Mouse (Mus musculus) urinary bladder, postnatal 36 days (tissue): ENCODE data around the gene Ssh3.

Experiments
- DNase-seq, 2 experiments: peaks; one replicate each; pipeline ENCODE4 v3.0.0; 2022; ENCODE audit warnings: low spot score in 2 of 2, mixed read lengths in 1 of 2

Gene Ssh3

DNA sequence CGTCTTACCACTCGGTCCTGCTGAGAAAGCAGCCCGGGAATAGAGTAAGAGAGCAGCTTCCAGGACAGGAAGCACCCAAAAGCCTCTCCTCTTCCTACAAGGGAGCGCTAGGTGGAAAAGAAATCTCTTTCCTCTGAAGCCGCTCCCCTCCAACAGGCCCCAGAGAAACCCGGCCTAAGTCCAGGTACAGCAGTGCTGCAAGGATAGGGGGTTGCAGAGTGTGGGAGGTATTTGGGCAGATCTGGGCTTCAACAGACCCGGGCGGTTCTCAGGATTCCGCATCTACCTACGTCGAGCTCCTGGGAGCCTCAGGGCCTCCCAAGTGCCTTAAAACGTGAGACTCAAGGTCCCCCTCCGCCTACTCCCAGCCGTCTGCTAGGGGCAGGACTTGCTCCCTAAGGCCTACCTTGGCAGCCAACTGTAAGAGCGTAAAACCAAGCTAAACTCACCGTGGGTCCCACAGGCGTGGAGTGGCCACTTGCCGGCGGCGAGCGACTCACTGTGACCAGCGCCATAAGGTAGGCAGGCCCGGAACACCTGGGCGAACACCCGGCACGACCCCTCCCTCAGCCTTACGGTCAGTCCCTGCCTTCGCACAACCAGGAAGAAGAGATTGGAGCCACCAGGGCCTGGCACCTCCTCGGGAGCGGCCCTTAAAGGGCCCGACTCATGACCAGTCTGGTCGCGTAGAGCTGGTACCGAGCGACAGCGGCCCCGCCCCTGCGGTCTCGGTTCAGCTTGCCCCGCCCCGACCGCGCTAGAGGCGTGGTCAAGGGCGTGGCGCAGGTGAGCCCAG, at the start of gene Ssh3:
Gene Ssh3 (minus strand): TSS at position 615 of the 796 bp plus-strand sequence.
- DNase-seq: peak; percentile 74 to 86

DNA sequence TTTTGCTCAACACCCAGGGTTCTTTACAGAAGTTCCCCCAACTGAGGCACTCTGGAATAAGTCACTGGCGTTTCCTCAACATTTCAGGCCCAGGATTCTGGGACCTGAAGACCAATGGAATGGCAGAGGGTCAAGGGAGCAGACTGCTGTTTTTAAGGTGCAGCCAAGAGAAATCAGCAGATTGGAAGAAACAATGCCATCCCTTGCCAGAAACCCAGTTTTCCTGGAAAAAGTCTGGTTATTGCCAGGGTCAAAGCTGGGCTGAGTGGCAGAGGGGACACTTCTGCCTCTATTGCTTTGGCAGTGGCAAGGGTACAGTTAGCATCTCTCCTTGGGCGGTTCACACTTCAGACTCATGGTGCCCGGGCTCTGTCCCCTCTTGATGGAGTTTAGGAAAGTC, 48.2 kb upstream of the Ssh3 start:
- no peak for DNase-seq

DNA sequence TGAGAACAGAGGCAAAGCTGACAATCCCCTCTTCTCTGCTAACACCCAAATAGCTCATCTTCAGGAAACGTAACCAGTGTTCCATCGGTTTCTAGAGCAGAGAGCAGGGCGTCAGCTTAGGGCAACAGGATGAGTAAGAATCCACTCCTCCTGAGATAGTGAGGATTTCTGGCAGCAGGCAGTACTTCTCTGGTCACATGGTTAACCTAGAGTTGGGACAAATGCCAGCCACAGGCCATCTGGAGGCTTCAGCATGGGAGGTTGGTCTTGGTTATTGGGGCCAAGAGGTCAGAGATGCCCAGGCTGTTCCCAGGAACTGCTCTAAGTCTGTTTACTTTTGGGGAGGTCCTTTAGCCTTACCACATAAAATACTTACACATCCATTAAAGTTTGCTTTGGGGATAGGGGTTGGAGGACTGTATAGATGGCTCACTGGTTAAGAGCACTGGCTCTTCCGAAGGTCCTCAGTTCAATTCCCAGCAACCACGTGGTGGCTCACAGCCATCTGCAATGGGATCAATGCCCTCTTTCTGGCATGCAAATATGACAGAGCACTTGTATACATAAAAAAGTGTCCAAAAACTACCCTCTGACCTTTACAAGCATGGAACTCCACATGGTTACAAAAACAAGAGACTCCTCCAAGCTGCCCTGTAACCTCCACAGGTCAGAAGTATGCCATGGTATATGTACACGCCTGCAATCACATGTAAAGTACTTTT, 46.4 kb upstream of the Ssh3 start:
- no peak for DNase-seq

DNA sequence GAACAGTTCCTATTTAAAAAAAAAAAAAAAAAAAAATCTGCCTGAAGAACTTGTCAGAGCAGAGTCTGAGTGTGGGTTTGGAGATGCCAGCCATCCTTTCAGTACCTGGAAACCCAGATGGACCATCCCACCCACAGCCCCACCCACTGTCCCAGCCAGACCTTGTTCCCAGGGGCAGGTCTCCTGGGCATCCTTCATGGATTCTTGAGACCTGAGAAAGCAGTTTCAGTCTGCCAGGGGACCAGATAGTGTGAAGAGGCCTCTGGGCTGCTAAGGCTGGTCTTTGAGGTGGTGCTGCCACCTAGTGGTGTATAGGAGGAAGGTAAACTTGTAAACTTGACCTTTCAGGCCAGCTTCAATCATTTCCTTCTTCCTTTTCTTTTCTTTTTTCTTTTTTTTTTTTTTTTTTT, 40.8 kb upstream of the Ssh3 start:
- peak in 1 of 2 experiments; percentile 60 for DNase-seq

DNA sequence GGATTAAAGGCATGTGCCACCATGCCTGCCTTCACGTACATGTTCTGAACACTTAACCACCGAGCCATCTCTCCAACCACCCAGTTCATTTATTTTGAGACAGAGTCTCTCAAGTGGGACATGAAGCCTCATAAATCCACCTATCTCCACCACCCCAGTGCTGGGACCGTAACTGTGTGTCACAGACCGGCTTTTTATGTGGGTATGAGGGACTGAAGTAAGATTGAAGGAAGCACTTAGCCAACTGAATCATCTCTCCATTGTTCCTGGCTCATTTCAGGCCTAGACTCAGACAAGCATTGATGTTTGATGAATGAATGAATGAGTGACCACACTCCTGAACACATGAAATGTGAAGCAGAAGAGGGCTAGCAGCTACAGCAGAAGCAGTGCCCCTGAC, 40.3 kb upstream of the Ssh3 start:
- no peak for DNase-seq

DNA sequence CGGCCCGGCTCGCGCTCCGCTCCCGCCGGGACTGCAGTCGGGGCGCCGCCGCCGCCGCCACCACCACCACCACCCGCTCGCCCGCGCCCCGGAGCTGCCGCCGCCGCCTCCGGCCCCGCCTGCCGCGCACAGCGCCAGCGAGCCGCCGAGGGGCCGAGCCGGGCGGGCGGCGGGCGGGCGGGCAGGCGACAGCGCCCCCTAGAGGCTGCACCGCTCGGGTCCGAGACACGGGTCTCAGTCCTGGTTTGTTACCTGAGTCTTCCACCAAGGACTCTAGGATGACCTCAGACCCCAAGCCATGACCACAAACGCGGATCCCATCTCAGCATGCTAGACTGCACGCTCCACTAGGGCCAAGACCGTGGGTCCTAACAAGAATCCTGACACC, 37.2 kb upstream of the Ssh3 start, which contains the start of gene Grk2:
Gene Grk2 (minus strand): TSS at position 33 of the 388 bp plus-strand sequence.
- DNase-seq: peak; percentile 69 to 80

DNA sequence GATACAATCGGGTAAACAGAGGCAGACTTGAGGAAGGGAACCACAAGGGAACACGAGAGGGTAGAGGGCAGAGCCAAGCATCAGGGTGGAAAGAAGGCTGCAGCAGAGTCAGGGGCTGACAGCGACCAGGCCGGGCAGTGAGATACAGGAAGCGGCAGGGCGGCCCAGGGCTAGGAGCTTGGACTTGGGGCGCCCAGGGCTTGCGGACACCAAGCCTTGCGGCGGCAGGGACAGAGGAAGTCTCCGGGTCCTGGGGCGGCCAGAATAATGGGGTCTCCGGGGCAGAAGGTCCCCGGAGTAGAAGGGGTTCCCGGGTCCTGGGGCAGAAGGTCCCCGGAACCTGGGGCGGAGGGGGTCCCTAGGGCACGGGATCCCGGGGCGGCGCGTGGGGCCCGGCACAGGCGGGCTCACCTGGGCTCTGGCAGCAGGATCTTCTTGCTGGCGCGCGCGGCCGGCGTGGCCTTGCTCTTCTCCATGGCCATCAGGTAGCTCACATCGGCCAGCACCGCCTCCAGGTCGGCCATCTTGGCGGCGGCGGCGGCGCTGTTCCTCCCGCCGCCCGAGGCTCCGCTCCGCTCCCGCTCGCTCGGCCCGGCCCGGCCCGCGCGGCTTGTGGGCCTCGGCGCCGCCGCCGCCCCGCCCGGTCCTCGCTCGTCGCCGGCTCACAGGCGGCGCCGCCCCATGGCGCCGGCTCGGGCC, 36.7 kb upstream of the Ssh3 start:
- peak in 1 of 2 experiments; percentile 46 for DNase-seq

DNA sequence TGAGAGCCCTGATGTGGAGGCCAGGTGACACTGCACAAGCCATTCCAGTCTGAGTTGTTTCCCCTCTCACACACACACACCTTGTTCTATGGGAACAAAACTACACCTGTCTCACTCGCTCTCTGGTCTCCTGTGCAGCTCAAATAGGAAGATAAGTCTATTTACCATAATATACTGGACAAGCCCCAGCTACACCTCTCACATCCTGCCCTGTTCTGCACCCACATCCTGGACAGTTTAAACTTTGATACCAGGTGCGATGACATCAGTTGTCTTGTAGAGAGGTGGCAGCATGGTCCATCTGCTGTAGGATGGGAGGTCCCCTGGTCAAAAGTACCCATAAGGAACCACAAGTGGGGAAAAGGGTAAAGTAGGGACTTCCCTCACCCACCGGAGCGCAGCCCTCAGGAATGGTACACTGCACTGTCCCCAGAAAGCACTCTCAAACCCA, 35.9 kb upstream of the Ssh3 start:
- DNase-seq: no peak

DNA sequence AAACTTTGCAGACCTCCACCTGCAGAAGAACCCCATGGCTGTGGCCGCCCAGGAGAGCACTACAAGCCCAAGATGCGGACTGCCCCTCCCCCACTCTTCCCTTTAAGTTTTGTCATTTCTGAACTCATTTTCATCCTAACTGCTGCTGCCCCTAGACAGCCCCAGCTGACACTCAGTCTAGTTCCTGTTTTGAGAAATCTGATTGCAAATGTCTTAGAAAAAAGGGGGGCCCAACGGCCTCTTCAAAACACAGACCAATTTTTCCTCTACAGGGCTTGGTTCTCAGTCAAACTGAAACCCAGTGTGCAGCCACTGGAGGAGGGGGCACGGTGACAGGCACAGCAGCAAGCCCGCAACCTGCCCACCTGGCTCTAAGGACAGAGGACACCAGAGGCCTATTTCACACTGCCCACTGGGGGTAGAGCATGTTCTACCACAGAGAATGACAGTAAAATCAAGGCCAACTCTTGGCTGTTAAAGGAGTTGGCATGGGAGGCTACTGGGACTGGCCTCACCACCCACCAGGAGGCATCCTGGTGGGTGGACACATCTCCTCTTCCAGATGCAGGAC, 35.4 kb upstream of the Ssh3 start:
- no peak for DNase-seq

DNA sequence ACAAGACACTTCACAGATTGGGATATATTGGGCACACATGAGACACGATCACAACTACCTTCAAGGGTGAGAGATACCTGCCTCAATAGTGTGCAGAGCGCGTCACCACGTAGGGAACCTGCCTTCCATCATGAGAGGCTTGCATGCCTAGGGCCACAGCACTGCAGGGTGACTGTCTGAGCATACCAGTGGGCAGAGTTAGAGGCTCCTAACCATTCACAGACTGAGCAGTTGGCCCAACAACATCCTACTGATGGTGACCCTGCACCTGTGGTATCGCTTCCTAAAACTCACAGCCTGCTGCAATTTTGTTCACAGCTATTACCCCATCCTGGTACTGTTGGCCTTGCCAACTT, 34.6 kb upstream of the Ssh3 start:
- no peak for DNase-seq

DNA sequence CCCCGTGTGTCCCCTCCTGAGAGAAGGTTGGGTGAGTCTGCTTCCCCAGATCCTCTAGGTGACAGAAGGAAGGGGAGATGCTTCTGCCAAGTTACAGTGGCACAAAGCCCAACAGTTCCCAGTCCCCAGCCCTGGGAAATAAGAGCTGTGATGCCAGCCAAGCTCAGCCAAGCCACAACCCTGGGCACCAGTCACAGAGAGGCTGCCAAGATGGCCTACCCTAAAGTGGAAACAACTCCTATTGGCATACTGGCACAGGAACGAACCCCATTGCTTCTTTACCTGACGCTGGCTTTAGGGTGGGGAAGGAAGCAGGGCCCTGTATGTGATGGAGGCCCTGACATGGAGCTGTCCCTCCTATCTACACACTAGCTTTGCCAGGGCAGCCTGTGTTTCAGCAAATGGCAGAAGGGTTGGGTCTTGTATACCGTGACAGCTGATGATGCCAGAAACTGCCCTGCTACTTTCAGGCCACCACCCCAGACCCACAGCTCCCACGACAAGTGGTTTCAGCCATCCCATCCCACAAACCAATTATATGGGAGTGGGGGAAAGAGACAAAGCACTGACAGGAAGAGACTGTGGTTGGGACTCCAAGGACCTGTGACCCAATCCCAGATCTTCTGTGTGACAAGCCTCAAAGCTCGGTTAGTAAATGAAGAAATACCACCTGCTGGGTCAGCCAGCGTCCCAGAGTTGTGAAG, 34.1 kb upstream of the Ssh3 start:
- DNase-seq: no peak

DNA sequence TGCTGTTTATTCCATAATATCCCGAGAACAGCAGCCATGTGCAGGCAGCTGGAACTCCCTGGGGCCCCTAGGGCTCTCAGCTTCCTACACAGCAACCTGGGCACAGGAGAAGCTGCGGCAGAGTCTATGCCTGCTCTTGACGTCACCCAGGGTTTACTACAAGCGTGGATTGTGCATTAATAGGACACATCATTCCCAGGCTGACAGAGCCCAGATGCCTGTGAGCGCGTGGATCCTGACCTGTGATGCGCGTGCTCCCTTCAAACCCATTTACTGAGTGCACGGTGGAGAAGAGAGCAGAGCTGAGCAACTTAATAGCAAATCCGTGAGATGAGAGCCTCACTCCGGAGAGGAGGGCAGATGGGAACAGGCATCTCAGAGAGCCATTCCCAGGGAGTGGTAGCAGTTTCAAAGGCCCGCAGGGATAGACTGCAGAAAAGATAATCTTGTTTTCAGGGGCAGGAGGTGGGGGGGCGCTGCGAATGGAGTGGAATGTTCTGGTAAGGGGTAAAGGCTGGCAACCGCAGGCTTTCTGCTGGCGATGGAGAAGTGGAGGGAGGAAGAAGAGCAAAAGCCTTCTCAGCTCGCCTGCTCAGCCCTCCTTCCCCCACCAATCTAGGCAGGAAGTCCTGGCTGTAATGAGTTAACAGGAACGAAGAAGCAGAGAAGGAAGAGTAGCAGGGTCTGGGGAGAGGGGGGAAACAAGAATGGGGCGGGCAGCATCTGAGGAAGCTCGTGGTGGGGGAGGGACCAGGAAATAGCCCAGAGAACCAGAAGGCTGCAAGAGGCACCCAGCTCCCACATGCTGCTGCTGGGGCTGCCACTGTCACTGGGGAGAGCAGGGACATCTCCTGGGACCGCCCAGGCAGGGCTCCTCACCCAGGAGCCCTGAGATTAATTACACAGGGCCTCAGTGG, 33.0 kb upstream of the Ssh3 start:
- DNase-seq: no peak

DNA sequence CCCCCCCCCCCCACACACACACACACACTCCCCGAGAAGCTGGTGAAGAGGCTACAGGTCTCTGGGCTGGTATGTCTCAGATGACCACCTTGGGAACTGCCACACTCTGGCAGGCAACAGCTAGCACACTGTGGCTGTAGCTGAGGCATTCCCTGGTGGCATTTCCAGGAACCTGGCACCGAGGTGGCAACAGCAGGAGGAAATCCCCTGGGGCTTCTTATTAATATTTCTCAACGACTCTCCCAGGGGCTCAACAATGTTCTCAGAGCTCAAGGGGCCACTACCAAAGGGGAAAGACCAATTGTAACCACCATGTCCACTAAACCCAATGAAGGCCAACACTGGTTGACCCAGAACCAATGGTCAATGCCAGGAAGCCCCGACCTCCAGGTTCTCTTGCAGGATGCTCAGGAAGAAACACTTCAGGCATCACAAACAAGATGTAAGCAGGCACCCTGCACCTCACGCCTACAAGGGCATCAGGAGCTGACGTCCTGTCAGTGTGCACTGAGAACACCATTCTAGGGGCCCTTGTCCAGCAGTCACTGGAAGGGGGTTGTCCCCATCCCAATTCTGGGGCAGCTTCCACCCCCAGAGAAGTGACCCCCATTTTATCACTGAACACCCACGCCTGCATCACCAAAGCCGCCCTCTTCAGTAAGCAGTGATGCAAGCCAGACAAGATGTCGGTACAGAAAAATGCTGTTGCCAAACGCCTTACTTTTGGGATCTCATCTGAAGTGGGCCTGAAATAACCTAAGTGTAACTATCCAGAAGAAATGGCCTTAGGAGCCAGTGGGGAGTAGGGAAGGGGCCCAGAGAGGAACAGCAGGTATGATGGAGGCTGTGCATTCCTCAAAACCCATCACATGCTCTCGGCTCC, 32.1 kb upstream of the Ssh3 start:
- DNase-seq: no peak

DNA sequence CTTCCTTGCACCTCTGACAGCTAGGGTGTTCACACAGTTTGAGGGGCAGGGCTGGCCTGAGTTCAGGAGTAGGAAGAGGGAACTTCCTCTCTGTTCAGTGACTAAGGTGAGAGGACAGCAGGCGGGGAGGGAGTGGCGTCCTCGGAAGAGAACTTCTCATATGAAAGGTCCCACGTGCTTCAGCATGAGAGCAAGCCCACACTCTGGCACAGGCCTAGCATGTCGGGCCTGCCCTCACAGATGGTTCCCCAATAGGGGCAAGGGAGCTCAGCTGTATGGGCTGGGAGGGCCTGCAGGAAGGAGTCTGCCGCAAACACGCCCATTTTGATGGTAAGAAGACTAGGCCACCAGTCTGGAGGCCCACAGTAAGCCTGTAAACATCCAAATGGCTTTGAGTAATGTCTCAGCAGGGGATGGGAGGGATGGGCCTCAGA, 31.3 kb upstream of the Ssh3 start:
- peak in 1 of 2 experiments; percentile 54 for DNase-seq

DNA sequence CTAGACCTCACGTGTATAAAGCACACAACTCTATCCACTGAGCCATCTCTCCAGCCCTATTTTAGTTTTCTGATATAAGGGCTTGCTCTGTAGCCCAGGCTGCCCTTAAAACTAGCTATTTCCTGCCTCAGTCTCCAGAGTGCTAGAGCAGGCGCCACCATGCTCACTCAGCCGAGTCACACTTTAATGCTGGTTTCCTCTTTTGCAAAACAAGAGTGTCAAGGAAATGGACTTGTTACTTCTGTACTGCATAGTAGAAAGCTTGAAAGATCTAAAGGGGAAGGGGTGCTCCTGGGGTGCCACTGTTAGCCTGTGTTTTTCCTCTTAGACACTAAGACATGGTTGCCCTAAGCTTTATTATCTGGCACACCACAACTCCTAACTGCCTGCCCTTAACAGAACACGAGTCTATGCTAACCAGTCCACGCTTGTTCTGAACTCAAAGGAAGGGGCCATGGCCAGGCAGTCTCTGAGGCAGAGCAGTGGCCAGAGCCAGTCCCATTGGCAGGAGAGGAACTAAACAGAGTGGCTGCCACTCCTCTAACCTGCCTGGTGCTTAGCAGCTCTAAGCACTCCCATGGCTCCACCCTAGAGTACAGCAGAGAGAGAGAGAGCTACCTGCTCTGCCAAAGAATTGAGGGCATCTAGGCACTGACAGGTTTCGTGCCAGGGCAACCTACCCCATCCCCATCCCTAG, 30.7 kb upstream of the Ssh3 start:
- no peak for DNase-seq

DNA sequence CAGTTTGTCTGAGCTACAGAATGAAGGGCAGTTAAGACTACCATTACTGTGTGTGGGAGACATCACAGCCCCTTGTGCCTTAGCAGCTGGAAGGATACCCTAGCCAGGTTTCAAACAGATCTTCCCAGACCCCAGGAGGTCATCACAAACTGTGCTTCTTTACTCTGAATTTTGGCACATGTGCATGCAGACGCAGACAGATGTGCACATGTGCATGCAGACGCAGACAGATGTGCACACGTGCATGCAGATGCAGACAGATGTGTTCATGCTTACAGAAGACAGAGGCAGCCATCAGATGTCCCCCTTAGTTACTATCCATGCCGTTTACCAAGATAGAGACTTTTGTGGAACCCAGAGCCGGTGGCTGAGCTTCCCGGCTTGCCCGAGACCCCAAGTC, 30.1 kb upstream of the Ssh3 start:
- DNase-seq: no peak

DNA sequence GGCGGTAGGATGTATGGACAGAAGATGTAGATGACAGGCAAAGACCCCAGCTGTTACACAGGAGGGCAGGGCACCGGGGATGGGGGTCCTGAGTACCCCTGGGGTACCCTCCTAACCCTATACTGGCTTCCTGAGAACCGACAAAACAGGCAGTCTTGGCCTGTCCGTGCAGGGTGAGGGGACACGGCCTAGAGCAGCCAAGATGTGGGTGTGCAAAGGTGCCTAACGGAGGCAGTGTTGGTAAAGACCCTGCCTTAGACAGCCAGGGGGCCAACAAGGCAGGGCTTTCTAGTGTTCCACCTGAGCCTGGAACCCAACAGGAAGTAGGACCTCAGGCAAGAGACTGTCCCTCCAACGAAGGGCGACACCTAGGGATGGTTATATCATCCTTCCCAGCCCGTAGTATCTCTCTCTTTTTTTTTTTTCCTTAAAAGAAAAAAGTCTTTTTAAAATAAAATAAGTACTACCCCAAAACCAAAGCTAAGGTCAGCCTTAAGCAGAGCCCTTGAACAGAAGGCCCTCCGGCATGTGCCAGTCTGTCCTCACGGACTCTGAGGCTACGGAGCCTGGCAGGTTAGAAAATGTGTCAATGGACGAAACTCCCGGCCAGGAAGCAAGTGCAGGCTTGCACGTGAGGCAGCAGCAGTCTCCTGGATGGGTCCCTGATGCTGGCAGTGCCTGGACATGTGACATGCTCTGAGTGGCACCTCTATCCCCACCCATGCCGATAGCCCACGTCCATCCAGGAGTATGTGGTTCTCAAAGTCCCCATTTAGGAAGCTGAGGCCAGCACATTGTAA, 29.5 kb upstream of the Ssh3 start:
- no peak for DNase-seq

DNA sequence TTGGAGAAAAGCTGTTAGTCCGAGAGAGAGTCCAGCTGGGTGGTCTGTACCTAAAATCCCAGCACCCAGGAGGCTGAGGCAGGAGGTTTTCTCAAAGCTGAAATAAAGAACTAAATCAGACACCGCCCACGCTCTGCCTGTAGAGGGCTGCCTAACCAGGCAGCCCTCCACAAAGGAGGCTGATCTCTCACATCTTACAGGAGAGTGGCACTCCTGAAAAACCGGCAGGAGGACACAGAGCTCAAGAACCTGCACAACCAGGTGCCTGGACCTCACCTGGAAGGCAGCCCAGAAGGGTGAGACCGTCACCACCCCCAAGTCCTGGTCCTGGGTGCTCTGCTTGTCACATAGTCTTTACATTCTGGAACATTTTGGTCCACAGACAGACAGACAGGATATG, 28.9 kb upstream of the Ssh3 start:
- DNase-seq: peak in 1 of 2 experiments; percentile 72
